Mouse (Mus musculus): Measurements from ENCODE around the gene Tcf7l2.

GRCm38 (mm10) chr19:55795349-55795748 lies 53.7 kb downstream of the Tcf7l2 start:
- TF ChIP-seq CTCF (IDR thresholded peaks at IDR 0.05; ENCODE audit: low read depth, low read length): no peak
- TF ChIP-seq POLR2A (IDR thresholded peaks at IDR 0.05; ENCODE audit: borderline replicate concordance, low read depth, low read length): no peak
